ENCODE assay signal across 11 mouse cellular contexts in genomic region chr17:87826036-87826560, GRCm38 (mm10). TPM values are rescaled to one million over a fixed set of nuclear protein-coding genes. Genes with fewer than 3 reads are reported as not detected.
DNase-seq lines count a peak whose midpoint lies in the region; ATAC-seq lines count a peak whose summit lies in the region.
"Had no signal": no experiment of that assay in that cellular context is flagged by ENCODE, and none has a peak within 500 bp of the region (broad histone marks: within the 10 kb centered on the region; RNA-seq: fewer than 3 reads in every experiment).

No protein-coding gene starts in this region.

- no peak for DNase-seq in forebrain, embryonic 14.5 days (ENCODE audit: low spot score)
- peak; percentile 29 for DNase-seq in neural tube, embryonic 11.5 days (ENCODE audit: low spot score)
- no peak for DNase-seq in neural tube, embryonic 10.5 days (ENCODE audit: extremely low spot score, low spot score)
- peak; percentile 31 for DNase-seq in retina, postnatal 1 day
- DNase-seq in thymus, postnatal 14 days, result no peak
- DNase-seq in spleen, postnatal 36 days (ENCODE audit: low spot score in 2 of 2), result no peak
- DNase-seq: kidney, postnatal 10 days; liver; right cerebral cortex, adult 18-20 months had no signal

- WGBS in forebrain, embryonic 12.5 days, result 32% methylated on average over 22 of the region's 23 CpGs
- WGBS in forebrain, embryonic 14.5 days, result 49% methylated on average over 23 of the region's 23 CpGs
- 40% methylated on average over 22 of the region's 23 CpGs for WGBS in neural tube, embryonic 11.5 days
- WGBS in intestine, embryonic 15.5 days, result 16% methylated on average over 23 of the region's 23 CpGs

- peaks cover 15% of the 10 kb centered on the region for H3K4me1 ChIP-seq in forebrain, embryonic 12.5 days
- H3K4me1 ChIP-seq in forebrain, embryonic 14.5 days (ENCODE audit: control insufficient read depth, insufficient read depth, low read length), result no peaks in the 10 kb centered on the region
- no peaks in the 10 kb centered on the region for H3K4me1 ChIP-seq in neural tube, embryonic 11.5 days (ENCODE audit: control insufficient read depth, insufficient read depth, low read length)
- H3K4me1 ChIP-seq in intestine, embryonic 15.5 days (replicated peaks), result 0 out of 2 replicates have a peak, but pooled peaks cover 3% of the 10 kb centered on the region

- H3K9ac ChIP-seq in forebrain, embryonic 12.5 days, result no peak overlapping the region
- no peak overlapping the region for H3K9ac ChIP-seq in forebrain, embryonic 14.5 days (ENCODE audit: low read length)
- no peak overlapping the region for H3K9ac ChIP-seq in neural tube, embryonic 11.5 days (ENCODE audit: low read length)
- no peak overlapping the region for H3K9ac ChIP-seq in intestine, embryonic 15.5 days

- H3K4me3 ChIP-seq in forebrain, embryonic 12.5 days (replicated peaks), result no peak overlapping the region
- no peak overlapping the region for H3K4me3 ChIP-seq in forebrain, embryonic 14.5 days (ENCODE audit: low read depth, low read length)
- H3K4me3 ChIP-seq in neural tube, embryonic 11.5 days (ENCODE audit: low read depth, low read length), result no peak overlapping the region
- no peak overlapping the region for H3K4me3 ChIP-seq in intestine, embryonic 15.5 days (replicated peaks)

- H3K4me2 ChIP-seq in forebrain, embryonic 12.5 days, result peak overlapping the region; percentile 10; the same call in 1 of the 2 replicates
- H3K4me2 ChIP-seq in forebrain, embryonic 14.5 days (ENCODE audit: low read length), result no peak overlapping the region
- H3K4me2 ChIP-seq in neural tube, embryonic 11.5 days (ENCODE audit: low read depth), result peak overlapping the region; percentile 21; the same call in 1 of the 2 replicates
- peak overlapping the region; percentile 5; the same call in 1 of the 2 replicates for H3K4me2 ChIP-seq in intestine, embryonic 15.5 days (replicated peaks)

- H3K9me3 ChIP-seq in forebrain, embryonic 12.5 days, result no peaks in the 10 kb centered on the region
- no peaks in the 10 kb centered on the region for H3K9me3 ChIP-seq in forebrain, embryonic 14.5 days (replicated peaks; ENCODE audit: control insufficient read depth, low read length)
- H3K9me3 ChIP-seq in neural tube, embryonic 11.5 days (ENCODE audit: control insufficient read depth, low read length), result no peaks in the 10 kb centered on the region
- no peaks in the 10 kb centered on the region for H3K9me3 ChIP-seq in intestine, embryonic 15.5 days

- no peak overlapping the region for H3K27ac ChIP-seq in forebrain, embryonic 12.5 days
- H3K27ac ChIP-seq in forebrain, embryonic 14.5 days (ENCODE audit: low read depth, low read length), result no peak overlapping the region
- H3K27ac ChIP-seq in neural tube, embryonic 11.5 days (ENCODE audit: low read depth, low read length), result no peak overlapping the region
- no peak overlapping the region for H3K27ac ChIP-seq in intestine, embryonic 15.5 days

- H3K27me3 ChIP-seq in forebrain, embryonic 12.5 days, result peaks cover 18% of the 10 kb centered on the region
- H3K27me3 ChIP-seq in forebrain, embryonic 14.5 days (replicated peaks; ENCODE audit: control insufficient read depth, insufficient read depth, low read length), result no peaks in the 10 kb centered on the region
- no peaks in the 10 kb centered on the region for H3K27me3 ChIP-seq in neural tube, embryonic 11.5 days (ENCODE audit: control insufficient read depth, insufficient read depth, low read length)
- peaks cover 7% of the 10 kb centered on the region for H3K27me3 ChIP-seq in intestine, embryonic 15.5 days (replicated peaks)

- no peaks in the 10 kb centered on the region for H3K36me3 ChIP-seq in forebrain, embryonic 12.5 days (replicated peaks)
- no peaks in the 10 kb centered on the region for H3K36me3 ChIP-seq in forebrain, embryonic 14.5 days (ENCODE audit: control insufficient read depth, insufficient read depth, low read length)
- no peaks in the 10 kb centered on the region for H3K36me3 ChIP-seq in neural tube, embryonic 11.5 days (ENCODE audit: control insufficient read depth, insufficient read depth, low read length)
- H3K36me3 ChIP-seq in intestine, embryonic 15.5 days, result no peaks in the 10 kb centered on the region

- ATAC-seq in forebrain, embryonic 12.5 days (ENCODE audit: low FRiP score), result no peak
- ATAC-seq in forebrain, embryonic 14.5 days, result no peak
- ATAC-seq in neural tube, embryonic 11.5 days (ENCODE audit: insufficient read depth, low FRiP score, low TSS enrichment), result no peak
- no peak for ATAC-seq in intestine, embryonic 15.5 days

RNA-seq across cellular contexts. Expression of gene Kcnk12, which starts 28.3 kb away (rescaled TPM):
- polyA plus RNA-seq in forebrain, embryonic 12.5 days (2016; fragmentation: Nextera tagmentation; extraction: Ambion mirVana), result 0.09 and 0.26 TPM in 2 replicates
- polyA plus RNA-seq in forebrain, embryonic 14.5 days (2014; fragmentation: Nextera tagmentation; extraction: Ambion mirVana), result 0.93 and 1.2 TPM in 2 replicates
- polyA plus RNA-seq in neural tube, embryonic 11.5 days (2014; fragmentation: Nextera tagmentation; extraction: Ambion mirVana), result 0.31 and 0.39 TPM in 2 replicates
- polyA plus RNA-seq in intestine, embryonic 15.5 days (2015; fragmentation: Nextera tagmentation; extraction: Ambion mirVana), result not detected in 2 replicates

Comparison
In these comparisons a context has a peak if more than half of its experiments do, and no peak if none do; other contexts are left out.
1. DNase-seq: peak in neural tube, embryonic 11.5 days (single experiment) and retina, postnatal 1 day (single experiment); none in forebrain, embryonic 14.5 days (single experiment), neural tube, embryonic 10.5 days (single experiment), thymus, postnatal 14 days (single experiment) and spleen, postnatal 36 days (0 of 2).